17 mouse cellular contexts compared by ENCODE assay signal in the genomic region with DNA sequence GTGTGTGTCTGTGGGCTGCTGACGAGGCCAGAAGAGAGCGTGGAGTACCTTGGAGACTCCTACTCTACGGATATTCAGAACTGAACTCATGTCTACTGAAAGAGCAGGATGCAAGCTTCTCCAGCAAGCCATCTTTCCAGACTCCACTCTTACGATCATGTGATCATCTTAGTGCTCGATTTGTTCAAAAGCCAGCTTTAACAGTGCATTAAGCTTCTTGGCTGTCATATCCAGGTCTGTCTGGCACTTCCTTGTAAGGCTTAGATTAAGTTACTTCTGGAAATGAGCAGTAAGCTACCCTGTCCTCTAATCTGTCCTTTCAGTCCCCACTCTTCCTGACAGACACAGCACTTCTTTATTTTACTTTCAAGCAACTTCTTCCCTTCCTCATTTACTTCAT. TPM values are rescaled to one million over a fixed set of nuclear protein-coding genes. Genes with fewer than 3 reads are reported as not detected.
DNase-seq lines count a peak whose midpoint lies in the region; ATAC-seq and TF ChIP-seq lines count a peak whose summit lies in the region.
"Had no signal": no experiment of that assay in that cellular context is flagged by ENCODE, and none has a peak within 500 bp of the region (broad histone marks: within the 10 kb centered on the region; RNA-seq: fewer than 3 reads in every experiment).

No protein-coding gene starts in this region.

- 57% methylated on average over 5 of the region's 5 CpGs for WGBS in heart, embryonic 16.5 days

- H3K9me3 ChIP-seq in heart, embryonic 16.5 days (replicated peaks; ENCODE audit: control insufficient read depth, low read length) = no peaks in the 10 kb centered on the region
- H3K9me3 ChIP-seq in MEL (replicated peaks; ENCODE audit: insufficient read depth, low read length) = no peaks in the 10 kb centered on the region
- H3K9me3 ChIP-seq: embryonic facial prominence, embryonic 10.5 days; hindbrain, embryonic 10.5 days had no signal

- no peak overlapping the region for H3K9ac ChIP-seq in heart, embryonic 16.5 days (ENCODE audit: low read length)
- H3K9ac ChIP-seq in MEL (ENCODE audit: control insufficient read depth, low read depth, low read length, poor library complexity, severe bottlenecking) = no peak overlapping the region
- H3K9ac ChIP-seq: liver, embryonic 14.5 days had no signal

- peaks cover 3% of the 10 kb centered on the region; the same call in 1 of the 2 replicates for H3K4me1 ChIP-seq in heart, embryonic 16.5 days (ENCODE audit: control insufficient read depth, insufficient read depth, low read length)
- H3K4me1 ChIP-seq in MEL (ENCODE audit: control insufficient read depth in 1 of 2, insufficient read depth in 2 of 2, low read length in 2 of 2) = peaks cover 6 to 9% of the 10 kb centered on the region in 2 experiments
- H3K4me1 ChIP-seq: hindbrain, embryonic 10.5 days had no signal

- peak overlapping the region; percentile 27; the same call in 1 of the 2 replicates for H3K27ac ChIP-seq in heart, embryonic 16.5 days (ENCODE audit: low read length)
- no peak overlapping the region for H3K27ac ChIP-seq in MEL (ENCODE audit: control insufficient read depth, low read depth, low read length)
- H3K27ac ChIP-seq: embryonic facial prominence, embryonic 10.5 days; hindbrain, embryonic 10.5 days; hindbrain, postnatal 0 days; liver, embryonic 14.5 days; stomach, postnatal 0 days had no signal

- peak; percentile 82 for DNase-seq in heart, adult 11 months
- no peak for DNase-seq in heart, postnatal 4 days
- DNase-seq in heart, postnatal 36 days = no peak
- peak; percentile 48 for DNase-seq in MEL (ENCODE audit: low read depth, low spot score)
- peak; percentile 33 for DNase-seq in brain, adult 2 months (ENCODE audit: low read depth, low spot score)
- no peak for DNase-seq in urinary bladder, adult 2 months (ENCODE audit: low spot score)
- DNase-seq: adrenal gland, adult 2 months; cerebellum, adult 9-10 months; gastrocnemius, postnatal 14 days had no signal

- no peak overlapping the region for H3K4me3 ChIP-seq in heart, embryonic 16.5 days (ENCODE audit: low read length)
- H3K4me3 ChIP-seq in MEL (ENCODE audit: control insufficient read depth in 1 of 2, insufficient read depth in 1 of 2, low read depth in 2 of 2, low read length in 2 of 2) = no peak overlapping the region
- H3K4me3 ChIP-seq: embryonic facial prominence, embryonic 10.5 days; hindbrain, embryonic 10.5 days had no signal

- TF ChIP-seq EP300 in MEL (IDR thresholded peaks at IDR 0.05; ENCODE audit: low read depth in 1 of 2, low read length in 2 of 2) = peak in 1 of 2 experiments; percentile 40; a peak in 1 of 4 replicates

- no peak for TF ChIP-seq CTCF in MEL (IDR thresholded peaks at IDR 0.05 in 2 of 3, conservative IDR thresholded peaks at IDR 0.05 in 1 of 3; ENCODE audit: control insufficient read depth in 1 of 3, insufficient read depth in 1 of 3, low read depth in 2 of 3, low read length in 3 of 3, poor library complexity in 1 of 3, severe bottlenecking in 1 of 3)

- intact Hi-C loops in heart, postnatal 36 days (cut with DNase I) = no loop called here

- H3K36me3 ChIP-seq in heart, embryonic 16.5 days (ENCODE audit: control insufficient read depth, insufficient read depth) = no peaks in the 10 kb centered on the region
- peaks cover 0 to 17% of the 10 kb centered on the region in 2 experiments; a peak in 2 of 4 replicates for H3K36me3 ChIP-seq in MEL (ENCODE audit: control insufficient read depth in 1 of 2, insufficient read depth in 2 of 2, low read length in 2 of 2)
- H3K36me3 ChIP-seq: embryonic facial prominence, embryonic 10.5 days; hindbrain, embryonic 10.5 days had no signal

- no peaks in the 10 kb centered on the region for H3K79me2 ChIP-seq in MEL (ENCODE audit: control insufficient read depth, insufficient read depth, low read length, poor library complexity)

- H3K4me2 ChIP-seq in heart, embryonic 16.5 days (ENCODE audit: low read depth, low read length) = no peak overlapping the region
- H3K4me2 ChIP-seq: midbrain, embryonic 11.5 days had no signal

- no peak for ATAC-seq in heart, embryonic 16.5 days (replicated peaks; ENCODE audit: extremely low read depth, insufficient read depth, low FRiP score)
- ATAC-seq: hindbrain, postnatal 0 days had no signal

- H3K27me3 ChIP-seq in heart, embryonic 16.5 days (ENCODE audit: control insufficient read depth, insufficient read depth, low read length) = no peaks in the 10 kb centered on the region
- H3K27me3 ChIP-seq in MEL (ENCODE audit: control insufficient read depth in 1 of 2, insufficient read depth in 2 of 2, low read length in 2 of 2) = no peaks in the 10 kb centered on the region

- no peak for TF ChIP-seq POLR2A in MEL (IDR thresholded peaks at IDR 0.05; ENCODE audit: control insufficient read depth in 1 of 2, insufficient read depth in 1 of 2, low read depth in 1 of 2, low read length in 2 of 2, poor library complexity in 1 of 2)

- TF ChIP-seq RAD21 in MEL (IDR thresholded peaks at IDR 0.05; ENCODE audit: low read depth, low read length) = no peak

TF ChIP-seq in MEL, 35 proteins besides CTCF, POLR2A, EP300 and RAD21:
- TF ChIP-seq GABPA (IDR thresholded peaks at IDR 0.05; ENCODE audit: low read depth, low read length) = no peak
- no peak for TF ChIP-seq E2F4 (IDR thresholded peaks at IDR 0.05; ENCODE audit: borderline replicate concordance, low read depth, low read length)
- no peak for TF ChIP-seq HCFC1 (IDR thresholded peaks at IDR 0.05; ENCODE audit: low read depth, low read length)
- peak; percentile 51; the same call in 1 of the 2 replicates for TF ChIP-seq USF1 (IDR thresholded peaks at IDR 0.05; ENCODE audit: low read depth, low read length)
- TF ChIP-seq POLR2AphosphoS5 (IDR thresholded peaks at IDR 0.05; ENCODE audit: borderline replicate concordance, low read depth, low read length) = no peak
- TF ChIP-seq CHD2 (IDR thresholded peaks at IDR 0.05; ENCODE audit: low read length) = no peak

RNA-seq across cellular contexts. Expression of gene Kcnt2, which starts 20.1 kb away (rescaled TPM):
- total RNA-seq in heart, postnatal 4 days (2021) = 1 to 10 TPM; 1.5 to 1.9 TPM
- polyA plus RNA-seq in heart, embryonic 16.5 days (2015; fragmentation: Nextera tagmentation; extraction: Ambion mirVana) = 0.64 and 0.81 TPM in 2 replicates
- total RNA-seq in heart, postnatal 36 days (2021) = 1 to 10 TPM; 3.5 to 4.0 TPM
- not detected in 2 replicates for total RNA-seq in MEL (2012; rRNA removed)
- not detected for polyA plus RNA-seq in MEL (2012; ENCODE audit: insufficient read depth in 1 of 2, insufficient read length in 2 of 2, low read depth in 1 of 2, low replicate concordance in 2 of 2, missing spikeins in 1 of 2)
- 1.3 and 1.7 TPM in 2 replicates for polyA plus RNA-seq in urinary bladder, adult 2 months (2012; rRNA removed)
- total RNA-seq: common myeloid progenitor, adult 5-6 weeks had no signal

Comparison
In these comparisons a context has a peak if more than half of its experiments do, and no peak if none do; other contexts are left out.
1. DNase-seq: peak in heart, adult 11 months (single experiment), MEL (single experiment) and brain, adult 2 months (single experiment); none in heart, postnatal 4 days (single experiment), heart, postnatal 36 days (0 of 2) and urinary bladder, adult 2 months (single experiment).